Mouse (Mus musculus): ENCODE data around the gene Hcfc1.

DNA sequence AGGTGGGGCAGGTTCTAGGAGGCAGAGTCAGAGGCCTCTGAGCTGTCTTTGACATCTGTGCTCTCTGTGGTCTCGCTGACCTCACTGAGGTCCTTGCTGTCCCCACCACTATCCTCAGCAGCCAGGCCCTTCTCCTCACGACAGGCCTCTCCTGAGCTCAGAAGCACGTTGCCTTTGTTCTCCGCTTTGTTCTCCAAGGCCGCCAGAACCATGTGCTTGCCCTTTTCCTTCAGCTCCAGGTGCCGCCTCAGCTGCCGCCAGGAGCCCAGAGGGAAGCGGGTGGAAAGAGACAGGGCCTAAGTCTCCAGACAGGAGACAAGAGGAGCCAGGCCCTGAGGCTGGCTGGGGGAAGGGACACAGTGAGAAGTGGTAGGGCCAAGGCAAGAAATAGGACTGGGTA lies 49.2 kb downstream of the Hcfc1 start:
- TF ChIP-seq CTCF (IDR thresholded peaks at IDR 0.05; ENCODE audit: insufficient read depth, low read depth, low read length) = no peak
- TF ChIP-seq POLR2A (IDR thresholded peaks at IDR 0.05; ENCODE audit: insufficient read depth, low read depth, low read length) = no peak
